Mouse (Mus musculus): ENCODE results near the gene Fbxo28.

DNA sequence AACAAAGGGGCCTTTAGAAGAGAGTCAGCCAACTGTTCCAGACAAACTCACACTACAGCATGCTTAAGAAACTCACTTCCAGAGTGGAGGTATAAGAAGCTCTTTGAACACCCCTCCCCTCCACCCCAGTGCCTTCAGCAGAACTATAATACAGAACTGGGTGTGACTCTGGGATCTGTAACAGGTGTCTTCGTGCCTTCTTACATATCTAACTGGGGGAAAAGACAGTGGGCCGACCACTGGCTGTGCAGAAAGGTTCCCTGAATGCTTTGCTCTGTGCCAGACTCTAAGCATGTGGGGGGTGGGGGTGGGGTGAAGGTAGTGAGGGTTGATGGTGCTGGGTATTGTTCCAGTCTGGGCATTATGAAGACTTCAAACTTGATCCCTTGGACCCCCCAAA is 52.8 kb downstream of the Fbxo28 start:
- TF ChIP-seq MYOD1 (IDR thresholded peaks at IDR 0.05; ENCODE audit: control insufficient read depth in 1 of 3, insufficient read length in 2 of 3, low read depth in 2 of 3) (no peak), E2F4 (IDR thresholded peaks at IDR 0.05; ENCODE audit: insufficient read depth) (no peak), MAX (IDR thresholded peaks at IDR 0.05; ENCODE audit: low read depth) (no peak)

All from myocyte (in vitro differentiated cells).